14 mouse cellular contexts compared by ENCODE assay signal in genomic region chr11:31832439-31832980, GRCm38 (mm10). TPM values are rescaled to one million over a fixed set of nuclear protein-coding genes. Genes with fewer than 3 reads are reported as not detected.
DNase-seq lines count a peak whose midpoint lies in the region; ATAC-seq and TF ChIP-seq lines count a peak whose summit lies in the region.
"Had no signal": no experiment of that assay in that cellular context is flagged by ENCODE, and none has a peak within 500 bp of the region (broad histone marks: within the 10 kb centered on the region; RNA-seq: fewer than 3 reads in every experiment).

No protein-coding gene starts in this region.

- no peak for TF ChIP-seq POLR2A in thymus, adult 2 months (IDR thresholded peaks at IDR 0.05; ENCODE audit: control insufficient read depth, extremely low read depth, insufficient read depth, low read length, poor library complexity)

- H3K27ac ChIP-seq in heart, embryonic 10.5 days: peak overlapping the region; percentile 62; the same call in 1 of the 2 replicates
- peak overlapping the region; percentile 93 for H3K27ac ChIP-seq in thymus, adult 2 months (ENCODE audit: control insufficient read depth, insufficient read depth, low read length)
- H3K27ac ChIP-seq in liver, embryonic 15.5 days (replicated peaks): peak overlapping the region; percentile 95
- H3K27ac ChIP-seq: limb, embryonic 15.5 days; midbrain, embryonic 15.5 days had no signal

- DNase-seq in heart, embryonic 10.5 days (ENCODE audit: low spot score): no peak
- no peak for DNase-seq in heart, postnatal 14 days
- no peak for DNase-seq in thymus, adult 2 months
- DNase-seq in thymus, postnatal 36 days: no peak
- no peak for DNase-seq in yolk sac, embryonic 10.5 days (ENCODE audit: low spot score)
- no peak for DNase-seq in right cerebral cortex, postnatal 10 days (ENCODE audit: low spot score in 2 of 2)
- DNase-seq: cerebellum, adult 9-11 months; forebrain, postnatal 0 days; lung, postnatal 14 days; right cerebral cortex, postnatal 14 days had no signal

- no peak for TF ChIP-seq CTCF in thymus, adult 2 months (IDR thresholded peaks at IDR 0.05; ENCODE audit: borderline replicate concordance, control insufficient read depth, extremely low read depth, insufficient read depth, low read length, poor library complexity)

- H3K9ac ChIP-seq in liver, embryonic 15.5 days: peak overlapping the region; percentile 50; the same call in 1 of the 2 replicates
- H3K9ac ChIP-seq: forebrain, postnatal 0 days; limb, embryonic 15.5 days; midbrain, embryonic 15.5 days had no signal

- no peaks in the 10 kb centered on the region for H3K36me3 ChIP-seq in heart, embryonic 10.5 days
- H3K36me3 ChIP-seq in thymus, adult 2 months (ENCODE audit: control insufficient read depth, insufficient read depth, low read length): no peaks in the 10 kb centered on the region
- H3K36me3 ChIP-seq in liver, embryonic 15.5 days (replicated peaks): no peaks in the 10 kb centered on the region
- H3K36me3 ChIP-seq: limb, embryonic 15.5 days; midbrain, embryonic 15.5 days had no signal

- H3K4me1 ChIP-seq in heart, embryonic 10.5 days: peaks cover 44% of the 10 kb centered on the region
- H3K4me1 ChIP-seq in thymus, adult 2 months (replicated peaks; ENCODE audit: control insufficient read depth, insufficient read depth, low read length): peaks cover 13% of the 10 kb centered on the region
- peaks cover 97% of the 10 kb centered on the region for H3K4me1 ChIP-seq in liver, embryonic 15.5 days (replicated peaks)

- peak overlapping the region; percentile 49 for H3K4me2 ChIP-seq in liver, embryonic 15.5 days
- H3K4me2 ChIP-seq: limb, embryonic 15.5 days; midbrain, embryonic 15.5 days had no signal

- H3K9me3 ChIP-seq in heart, embryonic 10.5 days: no peaks in the 10 kb centered on the region
- no peaks in the 10 kb centered on the region for H3K9me3 ChIP-seq in liver, embryonic 15.5 days (replicated peaks)
- H3K9me3 ChIP-seq: limb, embryonic 15.5 days; megakaryocyte, embryonic 14.5 days; midbrain, embryonic 15.5 days had no signal

- no peak overlapping the region for H3K4me3 ChIP-seq in heart, embryonic 10.5 days
- H3K4me3 ChIP-seq in thymus, adult 2 months (ENCODE audit: control insufficient read depth, insufficient read depth, low read length): no peak overlapping the region
- H3K4me3 ChIP-seq in liver, embryonic 15.5 days (replicated peaks): no peak overlapping the region
- H3K4me3 ChIP-seq: limb, embryonic 15.5 days; megakaryocyte, embryonic 14.5 days; midbrain, embryonic 15.5 days had no signal

- H3K27me3 ChIP-seq in heart, embryonic 10.5 days (ENCODE audit: insufficient read depth, poor library complexity, severe bottlenecking): no peaks in the 10 kb centered on the region
- H3K27me3 ChIP-seq in thymus, adult 2 months (ENCODE audit: control insufficient read depth, insufficient read depth, low read length): no peaks in the 10 kb centered on the region
- H3K27me3 ChIP-seq in liver, embryonic 15.5 days: no peaks in the 10 kb centered on the region
- H3K27me3 ChIP-seq: limb, embryonic 15.5 days; megakaryocyte, embryonic 14.5 days; midbrain, embryonic 15.5 days had no signal

- intact Hi-C loops in heart, postnatal 14 days (cut with DNase I): no loop called here

- 69% methylated on average over 7 of the region's 7 CpGs for WGBS in heart, embryonic 10.5 days
- WGBS in thymus, adult 2 months: 75% methylated on average over 7 of the region's 7 CpGs
- 65% methylated on average over 7 of the region's 7 CpGs for WGBS in liver, embryonic 15.5 days (ENCODE audit: insufficient replicate concordance)

- ATAC-seq in liver, embryonic 15.5 days (ENCODE audit: insufficient read depth): no peak
- ATAC-seq: forebrain, postnatal 0 days; midbrain, embryonic 15.5 days had no signal

RNA-seq across cellular contexts. Expression of gene Cpeb4, which starts 39.5 kb away (rescaled TPM):
- polyA plus RNA-seq in heart, embryonic 10.5 days (2016; fragmentation: Nextera tagmentation; extraction: Ambion mirVana): 5.4 and 8.3 TPM in 2 replicates
- 10 to 100 TPM; 82.8 to 94.9 TPM for total RNA-seq in heart, postnatal 14 days (2021)
- polyA plus RNA-seq in thymus, adult 2 months (2012; rRNA removed): 12.0 and 13.0 TPM in 2 replicates
- 19.0 and 19.1 TPM in 2 replicates for polyA plus RNA-seq in liver, embryonic 15.5 days (2015; fragmentation: Nextera tagmentation; extraction: Ambion mirVana)
